Mouse (Mus musculus) lung, postnatal 0 days (tissue): ENCODE measurements at regions not wholly inside any gene's neighbourhood (a gene's known extent, or its start where the extent isn't known, plus 50 kb on each side); places are given as distances from the start of the nearest gene placed in this dataset.

Experiments used
- CTCF ChIP-seq: IDR thresholded peaks from 2 replicates; pipeline ENCODE4 v1.5.1; 2016; ENCODE audit warnings: antibody characterized with exemption, mild to moderate bottlenecking
- EP300 ChIP-seq: IDR thresholded peaks from 2 replicates; pipeline ENCODE4 v1.6.1; 2016; ENCODE audit warnings: antibody characterized with exemption, mild to moderate bottlenecking, control low read depth

- TF ChIP-seq CTCF (no peak), EP300 (no peak)
Observed at GRCm38 (mm10) chr7:70462131-70462530, 95.6 kb upstream of the Nr2f2 start.
